In the genomic region with DNA sequence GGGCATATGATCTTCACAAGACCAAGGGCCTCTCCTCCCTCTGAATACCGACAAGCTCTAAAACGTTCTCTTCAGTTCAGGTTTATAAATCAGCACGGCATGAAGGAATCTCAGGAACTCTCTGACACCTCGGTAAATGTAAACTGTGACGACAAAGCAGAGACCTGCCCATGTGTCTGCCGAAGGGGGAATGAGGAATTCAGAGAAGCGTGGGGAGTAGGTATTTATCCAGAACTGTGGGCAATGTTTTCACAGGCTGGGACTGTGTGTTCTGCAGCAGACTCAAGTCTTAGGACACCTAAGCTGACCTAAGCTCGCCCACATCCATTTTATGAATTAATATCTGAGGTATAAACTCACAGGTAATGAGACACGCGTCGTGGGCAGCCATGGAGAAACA, we compare ENCODE assay signal across 17 mouse cellular contexts. TPM values are rescaled to one million over a fixed set of nuclear protein-coding genes. Genes with fewer than 3 reads are reported as not detected.
DNase-seq lines count a peak whose midpoint lies in the region; ATAC-seq and TF ChIP-seq lines count a peak whose summit lies in the region.
"Had no signal": no experiment of that assay in that cellular context is flagged by ENCODE, and none has a peak within 500 bp of the region (broad histone marks: within the 10 kb centered on the region; RNA-seq: fewer than 3 reads in every experiment).

No protein-coding gene starts in this region.

- no peak for DNase-seq in heart, adult 18-20 months
- DNase-seq in liver, postnatal 0 days, result no peak
- DNase-seq in fat pad, adult 2 months (ENCODE audit: extremely low read depth, low read depth, low spot score), result peak; percentile 76
- no peak for DNase-seq in cerebellum, adult 11-12 months
- DNase-seq: adrenal gland, adult 8-10 months; cerebellum, adult 9-11 months; kidney, adult 2 months; right cerebral cortex, postnatal 4 days; thymus, postnatal 14 days had no signal

- no peaks in the 10 kb centered on the region for H3K36me3 ChIP-seq in heart, embryonic 15.5 days
- no peaks in the 10 kb centered on the region for H3K36me3 ChIP-seq in liver, postnatal 0 days (replicated peaks; ENCODE audit: insufficient read depth, low read length)
- H3K36me3 ChIP-seq in liver, embryonic 12.5 days, result no peaks in the 10 kb centered on the region
- H3K36me3 ChIP-seq in stomach, embryonic 14.5 days (ENCODE audit: control insufficient read depth, insufficient read depth, low read length), result no peaks in the 10 kb centered on the region
- H3K36me3 ChIP-seq: embryonic facial prominence, embryonic 15.5 days; limb, embryonic 10.5 days; midbrain, embryonic 12.5 days had no signal

- H3K27me3 ChIP-seq in heart, embryonic 15.5 days, result no peaks in the 10 kb centered on the region
- no peaks in the 10 kb centered on the region for H3K27me3 ChIP-seq in liver, postnatal 0 days (ENCODE audit: insufficient read depth, low read length)
- no peaks in the 10 kb centered on the region for H3K27me3 ChIP-seq in liver, embryonic 12.5 days (replicated peaks)
- H3K27me3 ChIP-seq in stomach, embryonic 14.5 days (ENCODE audit: control insufficient read depth, insufficient read depth, low read length), result no peaks in the 10 kb centered on the region
- H3K27me3 ChIP-seq: embryonic facial prominence, embryonic 15.5 days; midbrain, embryonic 12.5 days had no signal

- H3K9ac ChIP-seq in heart, embryonic 15.5 days, result no peak overlapping the region
- no peak overlapping the region for H3K9ac ChIP-seq in liver, postnatal 0 days (replicated peaks)
- no peak overlapping the region for H3K9ac ChIP-seq in liver, embryonic 12.5 days
- H3K9ac ChIP-seq in stomach, embryonic 14.5 days (replicated peaks; ENCODE audit: low read depth, low read length), result no peak overlapping the region
- H3K9ac ChIP-seq: embryonic facial prominence, embryonic 15.5 days; midbrain, embryonic 12.5 days had no signal

- TF ChIP-seq EP300 in liver, postnatal 0 days (IDR thresholded peaks at IDR 0.05; ENCODE audit: low read depth), result no peak

- H3K9me3 ChIP-seq in heart, embryonic 15.5 days (replicated peaks), result no peaks in the 10 kb centered on the region
- H3K9me3 ChIP-seq in liver, postnatal 0 days (ENCODE audit: low read length), result no peaks in the 10 kb centered on the region
- no peaks in the 10 kb centered on the region for H3K9me3 ChIP-seq in liver, embryonic 12.5 days (replicated peaks)
- H3K9me3 ChIP-seq in stomach, embryonic 14.5 days (ENCODE audit: control insufficient read depth, low read depth, low read length), result no peaks in the 10 kb centered on the region
- H3K9me3 ChIP-seq: embryonic facial prominence, embryonic 15.5 days; limb, embryonic 10.5 days; midbrain, embryonic 12.5 days had no signal

- no peak overlapping the region for H3K4me3 ChIP-seq in heart, embryonic 15.5 days
- no peak overlapping the region for H3K4me3 ChIP-seq in liver, postnatal 0 days (ENCODE audit: low read depth, low read length)
- H3K4me3 ChIP-seq in liver, embryonic 12.5 days, result no peak overlapping the region
- no peak overlapping the region for H3K4me3 ChIP-seq in stomach, embryonic 14.5 days (ENCODE audit: low read depth, low read length)
- H3K4me3 ChIP-seq: embryonic facial prominence, embryonic 15.5 days; limb, embryonic 10.5 days; midbrain, embryonic 12.5 days had no signal

- no peak overlapping the region for H3K4me2 ChIP-seq in heart, embryonic 15.5 days
- H3K4me2 ChIP-seq in liver, postnatal 0 days (ENCODE audit: low read depth, low read length), result no peak overlapping the region
- H3K4me2 ChIP-seq in liver, embryonic 12.5 days, result no peak overlapping the region
- H3K4me2 ChIP-seq in stomach, embryonic 14.5 days (replicated peaks; ENCODE audit: low read depth, low read length), result no peak overlapping the region
- H3K4me2 ChIP-seq: embryonic facial prominence, embryonic 15.5 days; midbrain, embryonic 12.5 days had no signal

- WGBS in heart, embryonic 15.5 days, result 46% methylated on average over 11 of the region's 11 CpGs
- 51% methylated on average over 11 of the region's 11 CpGs for WGBS in liver, postnatal 0 days (ENCODE audit: insufficient replicate concordance)
- 50% methylated on average over 11 of the region's 11 CpGs for WGBS in liver, embryonic 12.5 days (ENCODE audit: insufficient replicate concordance)
- WGBS in stomach, embryonic 14.5 days, result 32% methylated on average over 11 of the region's 11 CpGs

- peaks cover 3% of the 10 kb centered on the region; the same call in 1 of the 2 replicates for H3K4me1 ChIP-seq in heart, embryonic 15.5 days (replicated peaks)
- no peaks in the 10 kb centered on the region for H3K4me1 ChIP-seq in liver, postnatal 0 days (ENCODE audit: insufficient read depth)
- no peaks in the 10 kb centered on the region for H3K4me1 ChIP-seq in liver, embryonic 12.5 days
- H3K4me1 ChIP-seq in stomach, embryonic 14.5 days (ENCODE audit: control insufficient read depth, insufficient read depth, low read length), result no peaks in the 10 kb centered on the region
- H3K4me1 ChIP-seq: embryonic facial prominence, embryonic 15.5 days; limb, embryonic 10.5 days; midbrain, embryonic 12.5 days had no signal

- 0 out of 2 replicates have a peak overlapping the region, but pooled peaks have one; percentile 3 for H3K27ac ChIP-seq in heart, embryonic 15.5 days
- H3K27ac ChIP-seq in liver, postnatal 0 days (ENCODE audit: low read depth), result 0 out of 2 replicates have a peak overlapping the region, but pooled peaks have one; percentile 13
- no peak overlapping the region for H3K27ac ChIP-seq in liver, embryonic 12.5 days
- H3K27ac ChIP-seq in stomach, embryonic 14.5 days (ENCODE audit: low read length), result no peak overlapping the region
- H3K27ac ChIP-seq: embryonic facial prominence, embryonic 15.5 days; hindbrain, postnatal 0 days; limb, embryonic 10.5 days; macrophage; midbrain, embryonic 12.5 days had no signal

- 0 out of 2 replicates have a peak, but pooled peaks have one; percentile 39 for ATAC-seq in heart, embryonic 15.5 days (replicated peaks; ENCODE audit: insufficient number of reproducible peaks, insufficient read depth, low FRiP score, low read depth)
- 0 out of 2 replicates have a peak, but pooled peaks have one; percentile 29 for ATAC-seq in liver, postnatal 0 days
- no peak for ATAC-seq in liver, embryonic 12.5 days
- 0 out of 2 replicates have a peak, but pooled peaks have one; percentile 23 for ATAC-seq in stomach, embryonic 14.5 days (ENCODE audit: insufficient number of reproducible peaks, insufficient read depth, low FRiP score, low read depth)
- ATAC-seq: hindbrain, postnatal 0 days had no signal

- TF ChIP-seq CTCF in liver, postnatal 0 days (IDR thresholded peaks at IDR 0.05; ENCODE audit: low read depth), result no peak

RNA-seq across cellular contexts. Expression of a gene that starts 20.7 kb away (rescaled TPM):
- 10.0 and 10.9 TPM in 2 replicates for polyA plus RNA-seq in heart, embryonic 15.5 days (2015; fragmentation: Nextera tagmentation; extraction: Ambion mirVana)
- total RNA-seq in heart, adult 18-20 months (2021), result 1 to 10 TPM; 2.3 to 3.5 TPM
- polyA plus RNA-seq in liver, postnatal 0 days (2015; fragmentation: Nextera tagmentation; extraction: Ambion mirVana), result 7.1 and 8.1 TPM in 2 replicates
- polyA plus RNA-seq in liver, embryonic 12.5 days (2016; fragmentation: Nextera tagmentation; extraction: Ambion mirVana), result 8.3 and 9.4 TPM in 2 replicates
- 103 TPM in 2 replicates for polyA plus RNA-seq in stomach, embryonic 14.5 days (2014; fragmentation: Nextera tagmentation; extraction: Ambion mirVana)

Comparison
In these comparisons a context has a peak if more than half of its experiments do, and no peak if none do; other contexts are left out.
1. H3K27ac ChIP-seq: peak in heart, embryonic 15.5 days (single experiment) and liver, postnatal 0 days (single experiment); none in liver, embryonic 12.5 days (single experiment) and stomach, embryonic 14.5 days (single experiment).